Mouse (Mus musculus): Measurements from ENCODE around the gene Magix.

Gene Magix

DNA sequence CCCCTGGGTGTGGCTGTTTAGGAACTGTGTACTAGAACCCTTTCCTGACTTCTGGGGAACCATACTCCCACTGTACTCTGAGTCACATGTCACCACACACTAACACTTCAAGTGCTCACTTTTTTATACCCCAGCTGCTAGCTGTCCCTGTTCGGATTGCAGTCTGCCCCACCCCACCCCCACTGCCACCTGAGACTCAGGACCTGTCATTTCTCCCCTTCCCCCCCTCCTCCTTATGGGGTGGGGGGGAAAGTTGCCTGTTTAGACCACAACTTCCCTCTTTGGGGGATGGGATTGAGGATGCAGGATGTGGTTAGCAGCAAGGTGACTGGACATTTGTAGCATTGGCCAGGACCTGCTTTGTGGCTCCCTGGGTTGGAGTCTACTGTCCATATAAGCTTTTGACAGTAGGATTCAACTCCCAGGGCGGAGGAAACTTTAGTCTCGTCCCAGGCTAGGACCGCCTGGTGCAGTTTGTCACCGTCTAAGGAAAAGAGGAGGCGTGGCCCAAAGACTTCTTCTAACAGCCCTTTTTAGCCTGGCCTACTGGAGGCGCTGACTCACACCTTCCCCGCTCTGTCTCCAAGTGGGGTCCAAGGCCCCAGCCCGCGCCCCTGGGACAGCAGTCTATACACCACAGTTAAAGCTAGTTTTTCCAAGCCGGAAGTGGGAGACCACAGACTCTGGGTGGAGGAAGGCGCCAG is 7.3 kb downstream of the Magix start:
- peak; percentile 54 to 70 for DNase-seq

DNA sequence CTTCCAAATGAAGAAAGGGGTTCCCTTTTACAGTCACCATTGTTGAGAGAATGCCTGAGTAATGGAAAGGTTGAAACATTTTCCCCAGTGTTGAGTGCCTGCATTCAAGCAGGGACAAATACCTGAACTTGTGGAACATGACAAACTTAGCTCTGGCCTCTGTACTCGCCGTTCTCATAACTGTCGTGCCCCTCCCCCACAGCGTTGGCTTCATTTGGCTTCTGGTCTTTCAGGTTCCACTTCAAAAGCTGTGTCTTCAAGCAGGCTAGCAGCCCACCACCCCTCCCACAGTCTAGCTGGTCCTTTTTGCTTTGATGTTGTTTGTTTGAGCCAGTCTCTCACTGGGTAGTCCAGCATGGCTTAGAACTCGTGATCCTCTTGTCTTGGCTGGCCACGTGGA is 8.3 kb downstream of the Magix start:
- DNase-seq = peak; percentile 28 to 55

DNA sequence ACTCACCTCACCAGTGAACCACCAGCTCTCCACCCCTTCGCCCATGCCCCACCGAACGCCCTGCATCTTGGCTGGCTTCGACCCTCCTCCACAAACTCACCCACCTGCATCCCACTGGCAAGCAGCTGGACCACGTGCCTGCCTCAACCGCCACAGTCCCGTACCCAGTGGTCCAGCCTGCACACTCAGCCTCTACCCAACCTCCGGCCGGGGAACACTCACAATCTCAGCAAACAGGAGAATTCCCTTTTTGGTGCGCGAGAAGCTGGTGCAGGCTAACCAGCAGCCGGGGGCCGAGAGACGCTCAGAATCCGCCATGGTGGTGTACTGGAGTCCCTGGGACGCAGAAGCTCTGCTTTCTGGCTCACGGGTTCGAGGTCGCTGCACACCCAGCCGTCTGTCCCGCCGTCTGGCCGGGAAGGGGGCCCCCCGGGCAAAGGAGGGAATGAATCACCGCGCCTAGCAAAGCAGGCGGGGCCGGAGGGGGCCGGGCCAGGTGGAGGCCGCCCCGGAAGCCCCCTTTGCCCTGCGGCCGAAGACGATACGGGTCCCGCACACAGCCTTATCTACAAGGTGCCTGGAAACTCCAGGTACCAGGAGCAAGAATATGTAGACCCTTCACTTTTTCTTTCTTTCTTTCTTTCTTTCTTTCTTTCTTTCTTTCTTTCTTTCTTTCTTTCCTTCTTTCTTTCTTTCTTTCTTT is 10.0 kb downstream of the Magix start, which contains the start of gene Plp2:
Plp2 (minus strand) TSS at position 470 of the 703 bp plus-strand sequence.
- DNase-seq = peak; percentile 56 to 70

DNA sequence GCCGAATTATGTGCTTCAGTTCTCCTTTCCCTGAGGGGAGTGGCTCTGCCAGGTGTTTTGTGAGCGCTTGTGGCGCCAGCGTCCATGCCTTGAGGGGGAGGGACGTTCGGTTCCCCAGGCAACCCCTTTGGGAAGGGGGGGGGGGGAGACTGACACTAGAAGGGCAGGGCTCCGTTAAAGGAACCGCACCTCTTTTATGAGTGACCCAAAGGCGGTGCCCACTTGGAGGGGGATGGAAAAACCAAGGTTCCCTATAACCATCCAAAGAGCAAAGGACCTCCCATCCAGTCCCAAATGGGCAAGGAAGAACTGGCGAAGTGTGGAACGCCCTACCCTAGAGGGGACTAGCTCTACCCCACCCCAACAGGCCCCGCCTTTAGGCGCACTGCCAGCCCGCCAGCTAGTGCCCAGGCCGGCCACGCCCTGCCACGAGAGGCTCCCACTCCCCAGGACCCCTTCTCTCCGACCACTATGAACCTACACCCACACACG is 10.6 kb downstream of the Magix start:
- peak; percentile 75 to 83 for DNase-seq

DNA sequence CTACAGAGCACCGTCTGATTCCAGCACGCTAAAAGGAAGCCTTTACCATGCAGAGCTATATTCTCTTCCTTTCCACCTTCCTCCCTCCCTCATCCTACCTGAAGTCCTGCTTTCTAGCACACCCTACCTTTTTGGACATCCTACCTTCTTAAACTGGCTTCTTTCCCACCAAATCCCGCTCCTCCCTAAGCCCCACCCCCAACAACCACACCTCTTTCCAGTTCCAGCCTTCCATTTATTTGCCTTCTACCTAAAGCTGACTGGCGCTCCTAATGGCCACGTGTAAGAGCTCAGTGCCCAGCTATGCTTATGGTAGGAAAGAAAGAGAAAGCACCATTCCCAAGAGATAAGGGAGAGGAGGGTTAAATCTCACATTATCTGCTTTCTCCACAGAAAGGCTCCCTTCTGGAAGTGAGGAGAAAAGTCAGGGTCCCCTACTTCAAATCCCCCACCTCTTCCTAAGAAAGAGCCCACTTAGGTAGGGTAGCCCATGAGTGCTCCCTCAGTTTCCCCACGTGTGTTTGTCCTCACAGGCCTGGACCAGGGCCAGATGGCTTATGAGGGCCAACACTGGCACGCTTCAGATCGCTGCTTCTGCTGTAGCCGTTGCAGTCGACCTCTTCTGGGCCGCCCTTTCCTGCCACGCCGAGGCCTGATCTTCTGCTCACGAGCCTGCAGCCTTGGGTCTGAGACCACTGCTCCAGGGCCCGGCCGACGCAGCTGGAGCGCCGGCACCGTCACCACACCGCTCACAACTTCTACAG is 15.1 kb downstream of the Magix start:
- DNase-seq = no peak

DNA sequence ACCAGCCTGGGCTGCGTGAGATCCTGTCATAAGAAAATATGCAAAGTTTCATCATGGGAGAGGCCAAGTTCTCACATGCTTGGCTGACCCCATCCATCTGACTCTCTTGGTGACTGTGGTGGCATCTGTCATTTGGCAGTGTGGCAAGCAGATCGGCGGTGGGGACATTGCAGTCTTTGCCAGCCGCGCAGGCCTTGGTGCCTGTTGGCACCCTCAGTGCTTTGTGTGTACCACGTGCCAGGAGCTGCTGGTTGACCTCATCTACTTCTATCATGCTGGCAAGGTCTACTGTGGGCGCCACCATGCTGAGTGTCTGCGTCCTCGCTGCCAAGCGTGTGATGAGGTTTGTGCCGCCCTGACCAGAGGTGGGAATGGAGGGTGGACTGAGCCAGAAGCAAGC is 16.3 kb downstream of the Magix start:
- DNase-seq = no peak

DNA sequence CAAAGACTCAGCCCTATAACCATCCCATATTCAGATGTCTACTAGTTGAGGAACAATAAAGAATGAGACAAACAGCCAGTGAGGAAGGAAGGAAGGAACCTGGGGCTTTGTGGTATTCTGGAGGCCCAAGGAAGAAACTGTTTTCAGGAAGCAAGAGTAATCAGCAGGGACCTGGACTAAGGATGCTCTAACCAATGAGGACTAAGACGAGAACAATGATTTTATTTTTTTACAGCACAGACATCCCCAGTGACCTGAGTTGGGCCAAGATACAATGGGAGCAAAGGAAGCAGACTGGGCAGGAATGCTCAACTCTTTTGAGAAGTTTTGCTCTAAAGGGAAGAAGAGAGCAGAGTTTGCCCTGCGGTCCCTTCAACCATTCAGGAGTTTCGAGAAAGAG is 18.1 kb downstream of the Magix start:
- no peak for DNase-seq

DNA sequence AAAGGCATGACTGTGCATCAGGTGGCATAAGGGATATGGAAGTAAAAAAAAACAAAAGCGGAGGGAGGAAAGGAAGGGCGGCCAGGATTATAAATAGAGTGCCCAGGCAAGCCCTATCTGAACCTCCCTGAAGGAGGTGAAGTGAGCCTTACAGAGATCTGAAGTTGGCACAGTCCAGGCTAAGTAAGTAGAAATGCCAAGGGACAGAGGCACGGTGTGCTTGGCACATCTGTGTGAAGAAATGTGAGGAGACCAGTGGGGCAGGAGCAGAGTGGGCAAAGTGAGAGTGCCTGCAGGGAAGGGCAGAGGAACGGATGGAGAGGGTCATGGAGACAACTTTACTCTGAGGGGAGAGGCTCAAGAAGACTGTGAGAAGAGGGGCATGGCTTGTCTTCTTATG is 20.0 kb downstream of the Magix start:
- no peak for DNase-seq

DNA sequence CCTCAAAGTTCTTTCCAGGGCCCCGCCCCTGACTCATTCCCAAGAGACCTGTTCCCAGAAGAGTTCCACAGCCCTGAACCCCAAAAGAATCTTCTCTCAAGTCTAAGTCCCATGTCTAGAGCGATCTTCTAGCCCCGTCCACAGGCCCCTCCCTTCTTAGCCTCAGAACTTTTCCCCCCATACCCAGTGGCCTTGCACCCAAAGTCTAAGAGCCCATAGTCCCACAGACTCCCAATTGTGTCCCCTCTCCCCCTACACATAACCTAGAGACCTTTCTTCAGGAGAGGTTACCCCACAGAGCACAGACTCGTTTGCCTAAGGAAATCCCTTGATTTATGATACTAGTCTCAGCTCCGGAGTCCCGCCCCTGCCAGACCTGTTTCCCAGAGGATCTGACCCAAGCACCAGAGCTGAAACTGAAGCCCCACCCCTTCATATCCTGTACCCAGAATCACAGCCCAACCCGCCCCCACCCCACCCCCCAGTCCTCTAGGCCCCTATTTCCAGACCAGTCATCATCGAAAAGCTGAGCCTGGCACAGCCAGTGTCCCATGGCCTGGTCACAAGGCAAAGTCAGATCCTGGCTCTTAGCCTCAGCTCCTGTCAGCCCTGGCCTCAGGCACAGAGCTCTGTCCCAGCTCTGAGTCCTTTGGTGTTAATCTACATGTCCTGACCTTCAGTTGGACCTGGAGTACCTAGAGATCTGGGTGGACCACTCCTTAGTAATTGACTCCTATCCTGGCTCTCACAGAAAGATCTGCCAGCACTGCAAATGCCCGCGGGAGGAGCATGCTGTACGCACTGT is 22.1 kb downstream of the Magix start:
- DNase-seq = peak; percentile 39 to 44

DNA sequence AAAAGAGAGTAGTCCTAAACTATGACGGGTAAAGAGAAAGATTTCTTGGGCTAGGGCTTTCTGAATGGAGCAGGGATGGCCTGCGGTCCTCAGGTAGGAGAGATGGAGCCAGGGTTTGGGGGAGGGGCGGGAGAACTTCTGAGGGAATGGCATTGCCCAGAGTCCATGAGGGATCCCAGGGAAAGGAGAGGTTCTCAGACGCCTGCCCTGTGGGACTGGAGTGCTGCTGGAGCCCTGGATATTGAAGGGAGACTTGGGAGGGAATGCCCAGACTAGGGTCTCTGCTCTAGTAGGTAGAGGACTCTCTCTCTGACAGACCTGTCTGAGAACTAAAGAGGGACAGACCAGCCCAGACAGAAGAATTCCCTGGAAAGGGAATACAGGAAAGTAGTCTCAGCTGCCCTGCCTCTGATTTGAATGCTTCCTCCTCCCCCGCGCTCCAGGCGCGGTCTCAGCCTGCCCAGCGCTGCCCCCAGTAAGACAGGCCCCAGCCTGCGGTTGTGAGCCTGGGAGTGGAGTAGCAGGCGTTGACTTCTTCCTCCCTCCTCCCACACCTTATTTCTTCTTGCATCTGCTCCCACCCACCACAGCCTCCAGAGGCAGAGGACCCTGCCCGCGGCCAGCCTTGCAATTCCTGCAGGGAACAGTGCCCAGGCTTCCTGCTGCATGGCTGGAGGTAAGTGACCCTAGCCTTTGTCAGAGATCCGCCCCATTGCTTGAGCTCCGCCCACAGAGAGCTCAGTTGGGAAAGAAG is 22.8 kb downstream of the Magix start:
- DNase-seq = peak; percentile 73 to 77

DNA sequence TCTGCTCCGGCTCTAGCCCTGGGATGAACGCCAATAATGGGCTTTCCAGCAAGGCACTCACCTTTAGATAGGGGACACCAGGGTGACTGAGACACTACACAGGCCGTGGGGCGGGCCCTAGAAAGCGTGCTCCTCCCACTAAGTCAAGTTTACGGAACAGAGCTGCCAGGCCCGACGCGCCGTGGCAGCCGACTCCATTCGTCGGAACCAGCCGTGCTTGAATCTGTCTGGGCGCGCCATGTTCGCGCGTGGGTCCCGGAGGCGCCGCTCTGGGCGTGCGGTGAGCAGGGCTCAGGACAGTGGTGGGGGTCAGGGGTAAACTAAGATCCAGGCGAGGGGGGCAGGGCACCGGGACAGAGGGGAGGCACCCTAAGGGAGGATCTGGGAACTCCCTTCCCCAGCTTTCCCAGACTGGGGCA is 23.8 kb downstream of the Magix start, which contains the start of gene Prickle3:
Prickle3 (plus strand) TSS at position 40 of the 419 bp plus-strand sequence.
- DNase-seq = peak; percentile 65 to 76

DNA sequence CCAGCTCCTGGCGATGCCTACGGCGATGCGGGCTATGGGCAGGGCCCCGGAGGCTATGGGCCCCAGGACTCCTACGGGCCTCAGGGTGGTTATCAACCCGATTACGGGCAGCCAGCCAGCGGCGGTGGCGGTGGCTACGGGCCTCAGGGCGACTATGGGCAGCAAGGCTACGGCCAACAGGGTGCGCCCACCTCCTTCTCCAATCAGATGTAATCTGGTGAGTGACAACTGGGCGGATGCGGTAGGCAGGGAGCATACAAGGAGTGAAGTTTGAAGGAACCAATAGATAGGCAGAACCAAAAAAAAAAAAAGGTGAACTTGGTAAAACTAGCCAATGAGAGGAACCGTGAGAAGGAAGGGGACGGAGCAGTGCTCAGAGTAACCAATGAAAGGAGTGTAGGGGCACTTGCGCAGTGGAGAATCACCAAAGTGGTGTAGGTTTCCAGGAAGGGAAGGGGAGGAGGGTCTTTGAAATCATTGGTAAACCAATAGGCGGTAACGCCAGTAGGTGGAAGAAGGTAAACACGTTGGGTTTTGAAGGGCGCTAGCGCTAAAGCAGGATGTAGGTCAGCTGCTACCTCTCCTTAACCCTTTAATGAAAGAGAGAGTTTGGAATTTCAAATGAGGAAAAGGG is 32.3 kb downstream of the Magix start:
- peak; percentile 83 to 89 for DNase-seq

DNA sequence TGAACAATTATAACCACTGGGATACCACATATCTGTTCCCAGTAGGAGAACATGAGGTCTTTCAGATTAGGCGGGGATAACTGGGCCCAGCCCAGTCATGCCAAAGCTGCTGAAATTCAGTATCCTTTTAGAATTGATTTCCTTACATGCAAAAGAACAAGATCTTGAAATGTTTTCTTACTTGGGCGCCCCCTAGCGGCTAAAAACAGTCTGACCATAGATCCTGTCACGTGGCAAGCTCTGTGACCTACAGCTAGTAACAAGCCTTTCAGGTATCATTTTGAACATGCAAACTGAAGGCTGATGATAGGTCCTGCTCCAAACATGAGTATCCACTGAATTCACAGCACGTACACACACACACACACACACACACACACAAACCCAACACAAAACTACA is 35.7 kb downstream of the Magix start:
- DNase-seq = peak; percentile 85 to 86

DNA sequence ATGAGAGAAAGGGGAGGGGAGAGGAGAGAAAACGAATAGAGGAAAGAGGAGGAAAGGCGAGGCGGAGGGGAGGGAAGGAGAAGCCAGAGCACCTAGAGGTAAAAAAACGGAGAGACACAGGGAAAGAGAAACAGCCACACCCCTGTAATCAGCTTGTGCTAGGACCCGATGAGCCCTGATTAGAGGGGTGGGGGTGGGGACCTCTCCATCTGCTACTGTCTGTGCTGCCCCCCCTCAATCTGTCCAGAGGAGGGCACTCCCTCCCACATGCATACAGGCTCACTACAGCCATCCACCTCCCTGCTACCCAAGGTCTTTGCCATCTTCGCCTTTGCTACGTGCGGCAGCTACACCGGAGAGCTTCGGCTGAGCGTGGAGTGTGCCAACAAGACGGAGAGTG is 40.3 kb downstream of the Magix start:
- no peak for DNase-seq

DNA sequence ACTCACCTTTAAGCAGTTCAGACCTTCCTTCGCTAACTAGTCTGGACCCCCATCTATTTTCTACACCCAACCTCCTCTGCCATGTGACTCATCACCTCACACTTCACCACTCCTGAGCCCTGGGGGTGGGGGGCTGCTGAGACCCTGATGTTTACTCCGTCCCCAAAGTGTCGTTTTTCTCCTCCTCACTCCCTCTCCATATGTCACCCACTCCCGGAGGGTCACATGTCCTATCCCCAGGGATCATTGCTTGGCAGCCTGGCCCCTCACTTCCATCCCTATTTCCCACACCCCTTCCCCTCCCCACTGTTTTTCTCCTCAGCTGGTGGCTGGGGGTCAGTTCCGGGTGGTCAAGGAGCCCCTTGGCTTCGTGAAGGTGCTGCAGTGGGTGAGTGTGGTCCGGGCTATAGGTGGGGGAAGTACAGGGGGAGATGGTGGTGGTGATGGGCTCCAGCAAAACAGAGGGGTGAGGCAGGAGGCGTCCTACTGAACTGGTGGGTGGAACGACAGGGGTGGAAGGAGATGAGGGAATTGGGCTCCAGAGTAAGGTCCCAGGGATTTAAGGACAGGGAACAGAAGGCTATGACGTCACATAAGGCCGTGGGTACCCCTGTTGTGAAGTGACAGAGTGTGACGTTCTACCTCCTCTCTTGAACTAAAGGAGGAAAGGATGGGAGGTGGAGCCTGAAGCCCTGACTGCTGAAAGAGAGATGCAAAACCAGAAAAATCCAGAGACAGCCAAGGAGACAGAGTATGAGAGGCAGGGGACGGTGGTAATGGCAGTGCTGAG is 41.3 kb downstream of the Magix start:
- no peak for DNase-seq

DNA sequence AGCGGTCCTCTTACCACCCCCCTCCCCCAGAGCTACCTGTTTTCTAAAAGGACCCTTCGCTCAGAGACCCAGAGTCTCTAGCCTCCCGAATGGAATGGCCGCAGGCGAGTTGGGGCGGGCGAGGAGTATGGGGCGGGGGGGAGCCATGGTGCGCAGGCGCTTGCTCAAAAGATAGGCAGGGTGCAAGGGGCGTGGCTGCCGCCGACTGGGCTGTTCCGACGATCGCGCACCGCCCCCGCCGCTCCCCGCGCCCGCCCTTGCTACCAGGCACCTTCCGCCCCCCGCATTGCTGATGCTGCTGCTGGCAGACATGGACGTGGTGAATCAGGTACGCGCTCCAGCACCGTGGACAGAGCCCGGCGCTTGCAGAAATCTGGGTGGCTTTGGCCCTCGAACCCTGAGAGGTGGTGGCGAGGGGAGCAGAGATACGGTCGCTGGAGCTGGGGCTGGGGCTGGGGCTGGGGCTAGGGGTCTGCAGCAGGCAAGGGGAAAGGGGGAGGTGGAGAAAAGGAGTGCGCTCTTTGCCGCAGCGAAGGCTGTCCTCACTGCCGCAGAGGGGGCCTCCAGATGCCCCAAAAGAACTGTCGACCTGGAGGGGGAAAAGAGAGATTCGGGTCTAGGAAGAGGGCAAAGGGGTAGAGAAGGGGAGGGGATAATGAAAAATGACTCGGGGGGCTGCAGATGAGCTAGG is 42.5 kb downstream of the Magix start, which contains the start of gene Syp:
Syp (plus strand) TSS at position 71 of the 691 bp plus-strand sequence.
- peak; percentile 86 to 89 for DNase-seq

DNA sequence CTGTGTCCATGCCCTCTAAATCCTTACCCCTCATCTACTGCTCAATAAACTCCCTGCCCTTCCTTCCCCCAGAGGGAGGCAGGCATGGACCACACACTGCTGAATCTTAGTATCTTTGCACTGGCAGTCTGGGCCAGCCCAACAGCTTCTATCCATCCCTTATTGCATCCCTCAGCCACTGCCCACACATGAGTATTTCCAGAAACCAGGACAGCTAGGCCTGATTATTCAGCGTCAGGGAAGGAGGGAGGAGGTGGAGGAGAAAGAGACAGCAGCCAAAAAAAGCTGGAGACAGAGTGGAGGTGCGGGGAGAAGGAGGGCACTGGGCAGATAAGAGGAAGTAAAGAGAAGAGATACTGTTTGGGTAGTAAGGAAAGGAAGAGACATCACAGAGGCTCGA is 46.0 kb downstream of the Magix start:
- DNase-seq = no peak

DNA sequence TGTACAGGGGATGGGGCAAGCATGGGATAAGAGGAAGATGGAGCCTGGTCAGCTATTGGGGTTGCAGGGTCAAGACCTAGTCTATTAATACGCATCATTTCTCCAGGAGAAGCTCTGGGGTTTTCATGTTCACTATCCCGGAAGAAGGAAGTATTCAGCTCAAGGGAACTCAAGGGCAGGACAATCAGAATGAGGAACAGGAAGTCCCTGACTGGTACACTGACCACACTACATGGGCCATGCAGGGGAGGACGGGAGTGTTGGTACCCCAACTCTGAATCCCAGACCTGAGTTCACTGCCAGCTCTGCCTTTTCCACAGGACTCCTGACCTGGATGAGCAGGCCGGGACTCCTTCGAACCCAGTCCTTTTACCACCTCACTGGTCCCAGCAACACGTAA is 48.5 kb downstream of the Magix start:
- no peak for DNase-seq

Measured in kidney, postnatal 4 days (tissue).